Mouse (Mus musculus) left cerebral cortex, postnatal 4 days (tissue): ENCODE data around the gene Cbl. TPM values are rescaled to one million over a fixed set of nuclear protein-coding genes. Genes with fewer than 3 reads are reported as not detected.

Experiments used
- DNase-seq: peaks from one replicate; pipeline ENCODE4 v3.0.0-alpha.2; 2022
- intact Hi-C: fragments of 180-260 bp; cut with DNase I; formaldehyde crosslinking; loops from one replicate; pipeline ENCODE4 v1.15.1; 2025
- total RNA-seq, 2 experiments: library from RNA; stranded (reverse); gene quantifications; 2 replicates each; pipeline ENCODE4 v1.2.3; 2021

Cbl gene
- total RNA-seq, 2 experiments from 2014 or later: 58.4 to 62.4 TPM

DNA sequence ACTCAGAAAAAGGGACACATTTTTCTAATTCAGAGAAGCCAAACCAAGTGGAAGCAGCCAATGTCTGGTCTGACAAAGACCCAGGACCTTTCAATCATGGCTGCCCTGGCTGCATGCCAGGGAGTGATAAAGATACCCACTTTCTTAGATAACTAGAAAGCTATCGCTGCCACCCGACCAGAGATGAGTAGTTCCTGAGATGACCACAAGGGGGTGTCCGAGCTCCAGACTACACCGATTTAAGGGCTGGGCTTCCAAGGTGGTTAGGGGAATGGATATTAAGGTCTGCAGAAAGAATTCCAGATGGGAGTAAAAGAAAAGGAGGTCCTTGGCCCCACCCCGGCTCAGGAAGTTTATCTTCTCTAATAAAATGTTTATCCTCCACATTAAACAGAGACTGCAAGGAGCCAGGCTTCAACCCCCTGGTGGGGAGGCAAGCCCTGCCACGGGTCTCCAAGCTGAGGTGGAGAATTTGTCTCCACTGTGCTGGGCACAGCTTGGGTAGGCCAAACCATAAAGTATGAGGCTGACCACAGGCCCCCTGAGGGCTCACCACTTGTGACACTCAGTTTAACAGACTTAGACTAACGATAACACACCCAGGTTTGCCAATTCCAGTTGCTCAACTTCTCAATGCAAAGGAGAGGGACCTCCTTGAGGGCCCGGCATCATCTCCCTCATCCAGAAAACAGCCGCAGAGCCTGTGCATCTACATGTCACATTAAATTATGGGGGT, 124.3 kb downstream of the Cbl start:
- intact Hi-C loops: loop anchor here (10.0 kb wide), 1 partner anchor 125 kb away; no protein-coding TSS in a partner anchor
- peak; percentile 79 for DNase-seq

DNA sequence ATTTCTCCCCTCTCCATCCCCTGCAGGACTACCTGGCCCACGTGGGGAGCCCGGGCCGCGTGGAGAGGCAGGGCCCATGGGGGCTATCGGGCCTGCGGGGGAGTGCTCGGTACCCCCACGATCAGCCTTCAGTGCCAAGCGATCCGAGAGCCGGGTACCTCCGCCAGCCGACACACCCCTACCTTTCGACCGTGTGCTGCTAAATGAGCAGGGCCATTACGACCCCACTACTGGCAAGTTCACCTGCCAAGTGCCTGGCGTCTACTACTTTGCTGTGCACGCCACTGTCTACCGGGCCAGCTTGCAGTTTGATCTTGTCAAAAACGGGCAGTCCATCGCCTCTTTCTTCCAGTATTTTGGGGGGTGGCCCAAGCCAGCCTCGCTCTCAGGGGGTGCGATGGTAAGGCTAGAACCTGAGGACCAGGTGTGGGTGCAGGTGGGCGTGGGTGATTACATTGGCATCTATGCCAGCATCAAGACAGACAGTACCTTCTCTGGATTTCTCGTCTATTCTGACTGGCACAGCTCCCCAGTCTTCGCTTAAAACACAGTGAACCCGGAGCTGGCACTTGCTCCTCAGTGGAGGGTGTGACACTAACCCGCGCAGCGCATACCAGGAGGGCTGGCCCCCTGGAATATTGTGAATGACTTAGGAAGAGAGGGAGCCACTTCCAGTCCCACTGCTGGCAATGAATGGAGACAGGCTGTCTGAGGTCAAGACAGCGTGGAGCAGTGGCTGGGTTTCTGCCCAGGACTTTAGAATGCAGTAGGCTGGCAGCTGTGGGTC, 125.4 kb downstream of the Cbl start:
- peak; percentile 13 for DNase-seq
- intact Hi-C loops: loop anchor here (10.0 kb wide), 1 partner anchor 124 kb away; no protein-coding TSS in a partner anchor

DNA sequence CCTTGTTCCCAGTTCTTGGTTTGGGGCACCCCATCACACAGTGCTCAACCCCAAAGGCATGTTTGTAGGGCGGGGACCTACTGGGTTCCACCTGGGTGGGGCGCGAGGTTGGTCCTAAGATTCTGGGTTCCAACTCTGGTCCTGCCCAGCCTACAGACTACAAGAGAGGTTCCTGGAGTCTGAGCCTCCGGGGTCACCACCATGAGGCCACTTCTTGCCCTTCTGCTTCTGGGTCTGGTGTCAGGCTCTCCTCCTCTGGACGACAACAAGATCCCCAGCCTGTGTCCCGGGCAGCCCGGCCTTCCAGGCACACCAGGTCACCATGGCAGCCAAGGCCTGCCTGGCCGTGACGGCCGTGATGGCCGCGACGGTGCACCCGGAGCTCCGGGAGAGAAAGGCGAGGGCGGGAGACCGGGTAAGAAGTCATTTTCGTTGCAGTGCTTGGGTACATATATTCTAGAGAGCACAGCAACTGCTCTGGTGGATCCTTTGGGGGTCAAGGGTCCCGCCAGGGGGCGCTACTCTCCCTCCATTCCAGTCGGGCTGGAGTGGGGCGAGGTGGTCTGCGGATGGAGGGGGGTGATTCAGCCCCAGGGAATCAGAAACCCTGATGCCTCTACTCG, 126.2 kb downstream of the Cbl start:
- intact Hi-C loops: loop anchor here (10.0 kb wide), 1 partner anchor 123 kb away; no protein-coding TSS in a partner anchor
- peak; percentile 72 for DNase-seq

DNA sequence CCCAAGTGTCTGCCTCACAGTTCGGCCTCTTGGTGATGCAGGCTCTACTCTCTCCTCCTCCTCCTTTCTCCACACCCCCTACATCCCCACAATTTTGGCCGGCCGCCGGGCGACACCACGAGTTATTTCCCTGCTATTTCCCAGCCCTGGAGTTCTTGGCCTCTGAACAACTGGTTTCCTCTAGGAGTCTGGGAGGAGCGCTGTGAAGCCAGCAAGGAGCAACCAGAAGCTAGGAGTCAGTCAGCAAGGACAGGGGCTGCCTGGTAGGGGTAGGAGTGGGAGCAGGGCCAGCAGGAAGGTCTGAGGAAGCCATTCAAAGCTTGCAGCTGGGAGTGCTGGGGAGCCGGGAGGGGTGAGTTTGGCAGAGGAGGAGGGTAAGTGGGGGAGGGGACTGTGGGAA, 126.7 kb downstream of the Cbl start, which contains the start of gene C1qtnf5:
TSS of gene C1qtnf5 (plus strand) at position 136 of the 400 bp plus-strand sequence.
- DNase-seq: peak; percentile 85
- intact Hi-C loops: loop anchor here (10.0 kb wide), 1 partner anchor 122 kb away; no protein-coding TSS in a partner anchor

DNA sequence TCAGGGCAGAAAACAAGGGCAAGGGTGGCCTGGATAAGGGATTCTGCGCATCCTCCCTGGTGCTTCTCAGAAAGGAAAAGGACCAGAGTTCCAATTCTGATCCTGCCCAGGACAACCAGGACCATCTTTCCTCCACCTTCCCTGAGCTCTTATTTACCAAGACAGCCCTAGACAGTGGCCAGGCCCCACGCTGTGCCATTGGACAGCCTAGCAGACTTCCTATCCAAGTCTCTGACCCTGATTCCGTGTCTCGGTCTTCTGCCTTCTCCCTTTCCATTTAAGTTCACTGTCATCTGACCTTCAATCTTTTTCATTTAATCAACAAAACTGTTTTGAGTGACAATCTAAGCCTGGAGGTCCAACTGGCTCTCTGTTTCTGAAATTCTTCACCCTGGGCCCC, 127.3 kb downstream of the Cbl start:
- intact Hi-C loops: loop anchor here (10.0 kb wide), 1 partner anchor 122 kb away; no protein-coding TSS in a partner anchor
- DNase-seq: no peak

DNA sequence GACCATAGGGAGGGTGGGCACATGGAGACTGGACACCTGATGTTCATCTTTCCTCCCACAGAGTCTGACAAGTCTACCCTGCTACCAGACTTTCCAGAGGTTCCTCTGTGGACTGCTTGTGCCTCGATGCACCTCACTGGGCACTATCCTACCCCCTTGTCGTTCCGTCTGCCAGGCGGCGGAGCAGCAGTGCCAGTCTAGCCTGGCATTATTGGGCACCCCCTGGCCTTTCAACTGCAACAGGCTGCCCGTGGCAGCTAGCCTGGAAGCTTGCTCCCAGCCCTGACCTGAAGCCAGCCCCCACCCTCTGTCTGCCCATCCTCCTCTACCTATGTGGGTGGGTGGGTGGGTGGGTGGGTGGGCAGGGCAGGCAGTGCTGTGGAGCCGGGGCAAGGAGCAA, 127.7 kb downstream of the Cbl start:
- intact Hi-C loops: loop anchor here (10.0 kb wide), 1 partner anchor 121 kb away; no protein-coding TSS in a partner anchor
- DNase-seq: no peak

DNA sequence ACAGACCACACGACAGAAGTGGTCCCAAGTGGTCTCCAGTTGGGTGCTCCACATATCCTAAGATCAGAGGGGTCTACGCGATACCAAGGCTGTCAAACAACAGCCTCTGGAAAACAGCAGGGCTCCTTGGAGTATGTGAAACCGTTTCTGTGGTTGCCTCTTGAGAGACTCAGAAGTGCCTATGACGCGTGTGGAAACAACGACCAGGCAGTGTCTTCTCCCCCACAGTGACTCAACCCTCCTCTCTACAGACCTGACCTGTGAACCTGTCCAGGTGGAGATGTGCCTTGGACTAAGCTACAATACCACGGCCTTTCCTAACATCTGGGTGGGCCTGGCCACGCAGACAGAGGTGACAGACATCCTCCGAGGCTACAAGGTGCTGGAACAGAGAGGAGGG, 128.1 kb downstream of the Cbl start:
- DNase-seq: no peak
- intact Hi-C loops: loop anchor here (10.0 kb wide), 1 partner anchor 121 kb away; no protein-coding TSS in a partner anchor

DNA sequence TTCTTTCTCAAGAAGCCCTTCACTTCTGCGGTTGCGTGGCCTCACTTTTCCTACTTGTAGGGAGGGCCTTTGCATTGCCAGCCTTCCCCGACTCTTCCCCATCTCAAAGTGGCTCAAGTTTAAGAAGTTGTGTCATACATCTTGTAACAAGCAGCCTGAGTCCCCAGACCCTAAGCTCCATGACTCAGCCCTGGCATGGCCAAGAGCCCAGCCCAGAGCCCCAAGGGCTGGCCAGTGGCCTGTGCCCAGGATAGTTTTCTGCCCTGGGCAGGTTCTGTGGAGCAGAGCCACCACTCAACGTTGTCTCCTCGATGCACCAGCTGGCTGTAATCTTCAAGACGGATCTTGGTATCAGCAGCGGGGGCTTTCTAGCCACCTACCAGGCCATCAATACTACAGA, 129.0 kb downstream of the Cbl start:
- intact Hi-C loops: loop anchor here (10.0 kb wide), 1 partner anchor 120 kb away; no protein-coding TSS in a partner anchor

DNA sequence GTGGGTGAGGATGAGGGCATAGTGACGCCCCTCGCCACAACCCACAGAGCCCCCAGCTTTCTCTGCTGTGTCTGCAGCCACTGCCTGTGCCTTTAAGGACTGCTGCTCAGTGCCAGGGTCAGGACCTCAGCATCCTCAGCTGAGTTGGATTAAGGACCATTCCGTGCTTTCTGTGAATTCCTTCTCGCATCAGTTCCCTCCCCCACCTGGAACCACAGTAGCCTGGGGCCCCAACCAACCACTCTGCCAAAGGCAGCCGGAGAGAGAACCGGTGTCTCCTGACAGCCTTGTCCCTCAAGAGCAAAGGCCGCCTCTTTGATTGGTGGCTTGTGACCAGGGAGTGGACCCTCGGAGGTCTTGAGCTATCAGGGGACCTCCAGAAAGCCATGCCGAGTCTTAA, 132.4 kb downstream of the Cbl start, which contains the start of gene Mfrp:
TSS of gene Mfrp (plus strand) at position 240 of the 400 bp plus-strand sequence.
- intact Hi-C loops: loop anchor here (10.0 kb wide), 1 partner anchor 117 kb away; no protein-coding TSS in a partner anchor
- no peak for DNase-seq

More for the DNA sequence above, 129.0 kb downstream of the Cbl start:
- DNase-seq: no peak

DNA sequence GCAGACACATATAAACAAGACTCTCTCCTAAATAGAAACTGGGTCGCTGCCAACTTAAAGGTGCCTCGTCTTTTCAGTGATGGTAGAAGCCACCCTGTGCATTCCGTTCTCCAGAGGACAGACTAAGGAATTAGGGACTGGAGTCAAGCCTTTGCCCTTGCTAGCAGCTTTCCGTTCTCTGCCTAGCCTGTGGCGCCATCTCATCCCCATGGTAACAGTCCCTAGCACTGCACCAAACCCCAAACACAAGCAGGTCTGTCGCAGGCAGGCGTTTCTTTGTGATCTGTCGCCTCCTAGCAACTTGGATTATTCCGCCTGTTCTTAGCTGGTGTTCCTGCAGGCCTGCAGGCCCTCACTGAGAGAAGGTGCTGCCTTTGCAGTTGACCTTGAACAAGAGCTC, 137.3 kb downstream of the Cbl start:
- intact Hi-C loops: no loop called here
- no peak for DNase-seq

DNA sequence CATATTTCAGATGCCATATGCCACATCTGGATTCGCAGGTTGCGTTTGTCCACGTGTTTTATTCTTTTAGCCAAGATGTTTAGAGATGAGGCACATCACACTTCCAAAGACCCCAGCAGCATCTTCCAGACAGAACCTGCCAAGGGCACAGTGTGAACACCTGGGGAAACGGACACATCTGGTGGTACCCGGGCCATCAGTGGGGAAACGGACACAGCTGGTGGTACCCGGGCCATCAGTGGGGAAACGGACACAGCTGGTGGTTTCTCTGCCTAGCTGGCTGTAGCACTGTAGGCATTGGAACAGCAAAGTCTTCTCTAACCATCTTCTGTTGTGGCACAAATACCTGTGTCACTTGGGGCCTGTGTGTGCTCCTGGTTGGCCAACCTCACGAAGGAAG, 138.1 kb downstream of the Cbl start:
- DNase-seq: no peak
- intact Hi-C loops: no loop called here

DNA sequence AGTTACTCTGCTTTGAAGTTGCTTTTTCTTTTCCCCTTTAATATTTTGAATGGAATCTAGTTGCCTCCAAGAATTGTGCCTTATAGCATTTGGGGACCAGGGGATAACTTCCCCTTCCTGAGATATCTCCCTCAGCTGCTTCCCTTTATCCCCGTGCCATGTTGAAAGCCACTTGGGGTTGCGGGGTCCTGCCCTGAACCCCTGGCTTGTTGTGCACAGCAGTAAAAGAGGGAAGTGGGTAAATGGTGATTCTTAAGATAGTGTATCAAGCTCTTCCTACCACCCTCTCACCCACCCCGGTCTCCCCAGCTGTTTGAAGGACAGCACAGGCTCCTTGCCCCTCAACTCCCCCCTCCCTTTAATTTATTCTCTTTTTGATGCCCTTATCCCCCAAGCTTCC, 139.1 kb downstream of the Cbl start:
- DNase-seq: no peak
- intact Hi-C loops: no loop called here

DNA sequence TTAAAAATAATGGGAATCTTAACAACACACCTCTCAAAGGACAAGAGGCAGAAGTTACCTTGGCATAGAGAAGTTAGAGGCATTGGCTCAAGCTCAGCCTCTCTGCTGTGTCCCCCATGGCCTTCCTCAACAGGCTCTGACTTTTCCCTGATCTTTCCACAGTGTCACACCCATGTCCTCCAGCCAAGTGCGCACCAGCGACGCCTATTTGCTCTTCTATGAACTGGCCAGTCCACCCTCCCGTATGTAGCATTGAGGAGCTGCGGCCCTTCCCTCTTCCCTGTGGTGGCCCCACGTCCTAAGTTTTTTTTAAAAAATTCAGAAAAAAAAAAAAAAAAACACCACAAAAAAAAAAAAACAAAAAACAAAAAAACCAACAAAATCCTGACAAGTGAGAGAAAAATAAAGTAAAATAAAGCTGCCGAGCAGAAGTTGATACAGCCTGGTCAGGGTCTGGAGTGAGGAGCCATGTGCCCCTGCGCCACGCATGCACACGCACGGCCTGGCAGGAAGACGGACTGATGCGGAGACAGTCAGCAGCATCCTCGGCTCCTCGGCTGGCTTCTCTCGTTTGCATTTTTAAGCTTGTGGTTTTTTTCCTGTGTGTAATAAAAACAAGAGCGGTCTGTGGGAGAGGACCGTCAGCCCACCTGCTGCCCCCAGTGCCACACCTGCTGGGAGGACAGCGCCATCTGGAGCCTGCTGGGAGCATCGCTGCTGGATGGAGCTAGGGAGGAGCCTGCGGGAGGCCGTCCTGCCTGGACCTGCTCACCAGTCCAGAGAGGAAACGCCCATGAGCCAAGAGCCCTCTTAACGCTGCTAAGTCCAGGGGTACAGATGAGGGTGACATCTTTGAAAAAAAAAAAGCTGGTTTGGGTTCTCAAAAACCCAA, 140.0 kb downstream of the Cbl start:
- peak; percentile 79 for DNase-seq
- intact Hi-C loops: no loop called here

Other genes with a start within 250 kb of the Cbl start
- gene Thy1, start 190.7 kb downstream of the Cbl start, total RNA-seq: 100 to 1,000 TPM; 130 to 177 TPM
- gene Usp2, start 167.0 kb downstream of the Cbl start, total RNA-seq: 10 to 100 TPM; 30.2 to 31.9 TPM
- not detected for gene Mfrp, start 132.3 kb downstream of the Cbl start, total RNA-seq
- 10 to 100 TPM in 1 of 2 experiments, 1 to 10 TPM in 1; 5.3 to 10.6 TPM for gene C1qtnf5, start 126.8 kb downstream of the Cbl start, total RNA-seq
- under 1 TPM in 1 of 2 experiments, not detected in 1; 0.44 TPM for gene Gm49380, start 120.5 kb downstream of the Cbl start, total RNA-seq
- 10 to 100 TPM; 31.1 to 33.1 TPM for gene Rnf26, start 120.5 kb downstream of the Cbl start, total RNA-seq
- 10 to 100 TPM; 13.7 to 16.9 TPM for gene Mcam, start 99.6 kb downstream of the Cbl start, total RNA-seq
- 1 to 10 TPM; 3.5 to 4.6 TPM for gene Ccdc153, start 6.6 kb upstream of the Cbl start, total RNA-seq
- gene Pdzd3, start 17.4 kb upstream of the Cbl start, total RNA-seq: under 1 TPM; 0.40 to 0.72 TPM
- gene Nlrx1, start 34.5 kb upstream of the Cbl start, total RNA-seq: 1 to 10 TPM; 8.3 to 8.8 TPM
- gene Abcg4, start 54.6 kb upstream of the Cbl start, total RNA-seq: 10 to 100 TPM; 64.0 to 71.1 TPM
- 10 to 100 TPM; 34.0 to 35.8 TPM for gene Hinfp, start 71.6 kb upstream of the Cbl start, total RNA-seq
- 10 to 100 TPM; 69.5 to 74.9 TPM for gene C2cd2l, start 86.2 kb upstream of the Cbl start, total RNA-seq
- gene Dpagt1, start 92.0 kb upstream of the Cbl start, total RNA-seq: 10 to 100 TPM; 20.4 to 22.2 TPM
- gene H2afx, start 100.6 kb upstream of the Cbl start, total RNA-seq: 10 to 100 TPM; 81.0 to 82.7 TPM
- gene Hmbs, start 110.2 kb upstream of the Cbl start, total RNA-seq: 10 to 100 TPM; 21.5 to 23.8 TPM
- 10 to 100 TPM; 39.5 to 45.9 TPM for gene Vps11, start 127.6 kb upstream of the Cbl start, total RNA-seq
- gene Hyou1, start 145.4 kb upstream of the Cbl start, total RNA-seq: 10 to 100 TPM; 87.2 to 90.0 TPM
- gene Slc37a4, start 162.8 kb upstream of the Cbl start, total RNA-seq: 10 to 100 TPM; 41.5 to 44.9 TPM
- 1,000 to 10,000 TPM in 1 of 2 experiments, 100 to 1,000 TPM in 1; 978 to 1,068 TPM for gene Rps25, start 173.1 kb upstream of the Cbl start, total RNA-seq
- gene Trappc4, start 173.6 kb upstream of the Cbl start, total RNA-seq: 100 to 1,000 TPM; 126 to 129 TPM
- gene Ccdc84, start 184.5 kb upstream of the Cbl start, total RNA-seq: 10 to 100 TPM; 21.6 to 23.4 TPM
- gene Foxr1, start 207.1 kb upstream of the Cbl start, total RNA-seq: not detected
- not detected for gene Upk2, start 220.9 kb upstream of the Cbl start, total RNA-seq
- 100 to 1,000 TPM; 109 to 113 TPM for gene Bcl9l, start 248.8 kb upstream of the Cbl start, total RNA-seq